Mouse (Mus musculus) embryonic facial prominence, embryonic 11.5 days (tissue): Measurements from ENCODE around the gene Krtcap2. TPM values are rescaled to one million over a fixed set of nuclear protein-coding genes. Genes with fewer than 3 reads are reported as not detected.

Experiments used
- ATAC-seq: fragments of 200-750 bp; cut with Nextera tagmentation; replicated peaks from 2 replicates; pipeline ENCODE4 v1.8.0; 2017; ENCODE audit warnings: low read depth; ENCODE audit not compliant: insufficient number of reproducible peaks, low FRiP score, low TSS enrichment
- DNase-seq: peaks from one replicate; pipeline ENCODE4 v3.0.0-alpha.2; 2015; ENCODE audit warnings: low spot score
- H3K27ac ChIP-seq: fragments of 300-500 bp; sonication (generic); replicated peaks from 2 replicates; pipeline ENCODE4 v1.5.1; 2014; ENCODE audit warnings: mild to moderate bottlenecking, low read depth, low read length, control low read depth
- H3K27me3 ChIP-seq: fragments of 300-500 bp; sonication (generic); 2 replicates; pipeline ENCODE4 v1.6.1; 2014; ENCODE audit warnings: mild to moderate bottlenecking, low read length, moderate library complexity, mixed read lengths; ENCODE audit not compliant: control insufficient read depth, insufficient read depth
- H3K36me3 ChIP-seq: fragments of 300-500 bp; sonication (generic); replicated peaks from 2 replicates; pipeline ENCODE4 v1.6.1; 2014; ENCODE audit warnings: low read depth, mild to moderate bottlenecking, low read length, moderate library complexity, mixed read lengths; ENCODE audit not compliant: control insufficient read depth, insufficient read depth
- H3K4me1 ChIP-seq: fragments of 300-500 bp; sonication (generic); 2 replicates; pipeline ENCODE4 v1.6.1; 2014; ENCODE audit warnings: low read length, mixed read lengths; ENCODE audit not compliant: control insufficient read depth, insufficient read depth
- H3K4me2 ChIP-seq: fragments of 300-500 bp; sonication (generic); 2 replicates; pipeline ENCODE4 v1.6.1; 2014; ENCODE audit warnings: low read depth, mild to moderate bottlenecking, control low read depth, low read length, moderate library complexity
- H3K4me3 ChIP-seq: fragments of 300-500 bp; sonication (generic); 2 replicates; pipeline ENCODE4 v1.5.1; 2014; ENCODE audit warnings: low read depth, low read length, control low read depth
- H3K9ac ChIP-seq: fragments of 300-500 bp; sonication (generic); replicated peaks from 2 replicates; pipeline ENCODE4 v1.6.1; 2014; ENCODE audit warnings: mild to moderate bottlenecking, control low read depth, low read length
- H3K9me3 ChIP-seq: fragments of 300-500 bp; sonication (generic); replicated peaks from 2 replicates; pipeline ENCODE4 v1.6.1; 2016; ENCODE audit warnings: mild to moderate bottlenecking, low read length, inconsistent platforms, mixed read lengths; ENCODE audit not compliant: control insufficient read depth
- WGBS: fragments of 180-500 bp; shearing (Covaris S2); extraction: QIAGEN DNeasy Blood & Tissue Kit; methylation state at CpG from one replicate; pipeline ENCODE4 v1.1.7; 2014; 5-methylcytosine and 5-hydroxymethylcytosine counted together
- polyA plus RNA-seq: library from polyadenylated mRNA; unstranded; fragments of >200 nt; fragmentation: Nextera tagmentation; extraction: Ambion mirVana; gene quantifications from 2 replicates; pipeline ENCODE4 v1.2.1, GENCODE M21; 2014

The Krtcap2 gene
- polyA plus RNA-seq, 1 experiment from 2014 or later, result 287 TPM

DNA sequence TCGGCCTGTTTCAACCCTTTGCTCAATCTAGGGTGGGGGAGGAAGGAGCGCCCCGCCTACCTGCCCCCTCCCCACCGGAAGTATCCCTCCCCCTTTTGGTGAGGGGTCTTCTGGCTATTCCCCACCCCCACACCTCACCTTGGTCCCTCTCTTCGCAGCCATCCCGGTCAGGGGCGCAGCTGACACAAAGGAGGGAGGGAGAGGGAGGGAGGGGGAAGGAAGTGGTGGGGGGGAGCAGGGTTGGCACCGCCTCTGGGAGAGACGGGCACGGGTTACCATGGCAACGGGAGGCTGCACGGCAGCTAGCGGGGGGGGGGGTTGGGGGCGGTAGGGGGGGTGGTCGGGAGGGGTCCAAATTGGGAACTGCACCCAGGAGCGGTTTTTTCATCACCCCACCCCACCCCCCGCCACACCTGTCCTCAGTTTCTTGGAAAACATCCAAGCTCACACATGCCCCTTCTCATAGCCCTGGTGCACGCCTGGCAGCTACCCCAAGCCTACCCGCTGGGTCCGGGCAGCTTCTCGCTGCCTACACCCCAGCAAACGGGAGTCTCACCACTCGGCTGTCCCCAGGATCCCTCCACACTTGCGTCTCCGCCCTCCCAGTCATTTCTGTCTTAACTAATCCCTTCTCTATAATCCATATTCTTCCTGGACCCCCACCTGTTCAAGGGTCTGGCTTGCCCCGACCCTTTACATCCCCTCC is 631 bp upstream of the Krtcap2 start:
- under 1% methylated on average over 20 of the region's 26 CpGs for WGBS
- Histone ChIP-seq H3K27me3 (no peaks in the 10 kb centered on the region), H3K9ac (peak overlapping the region; percentile 45), H3K4me2 (peak overlapping the region; percentile 59), H3K36me3 (no peaks in the 10 kb centered on the region; the same call in 1 of the 2 replicates), H3K27ac (no peak overlapping the region), H3K9me3 (no peaks in the 10 kb centered on the region), H3K4me3 (peak overlapping the region; percentile 40), H3K4me1 (peaks cover 6% of the 10 kb centered on the region)
- DNase-seq (peak; percentile 66), ATAC-seq (peak; percentile 11; the same call in 1 of the 2 replicates)

DNA sequence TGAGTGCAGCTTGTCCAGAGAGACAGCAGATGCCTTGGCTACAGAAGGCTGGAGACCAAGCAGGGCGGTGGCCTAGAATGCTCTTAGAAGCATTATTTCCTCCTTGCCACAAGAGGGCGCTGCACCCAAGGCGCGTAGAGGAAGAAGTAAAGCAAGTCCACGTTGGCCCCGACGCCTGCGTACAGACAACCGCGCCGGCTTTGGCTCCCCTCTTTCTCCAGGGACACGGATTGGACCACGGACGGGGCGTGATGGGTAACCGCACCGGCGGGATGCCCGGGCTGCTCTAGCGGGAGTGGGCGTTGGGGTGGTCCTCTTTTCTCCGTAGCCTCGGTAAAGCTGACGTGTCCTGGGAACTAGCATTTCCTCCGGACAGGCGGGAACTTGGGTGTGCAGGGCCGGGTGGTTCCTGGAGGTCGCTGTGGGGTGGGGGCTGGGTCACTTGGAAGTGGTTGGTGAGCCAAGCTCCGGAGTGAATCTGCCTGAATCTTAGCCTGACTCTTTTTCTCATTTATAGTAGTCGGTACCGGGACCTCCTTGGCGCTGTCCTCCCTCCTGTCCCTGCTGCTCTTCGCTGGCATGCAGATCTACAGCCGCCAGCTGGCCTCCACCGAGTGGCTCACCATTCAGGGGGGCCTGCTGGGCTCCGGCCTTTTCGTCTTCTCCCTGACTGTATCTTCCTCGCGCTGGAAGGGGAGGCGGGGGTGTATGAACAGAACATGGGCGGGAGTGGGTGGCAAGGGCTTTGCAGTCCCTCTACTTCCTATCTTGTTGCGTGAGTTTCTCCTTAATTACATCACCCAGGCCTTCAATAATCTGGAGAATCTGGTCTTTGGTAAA is 715 bp downstream of the Krtcap2 start, which contains the start of gene Trim46:
Gene Trim46 (minus strand): TSS at position 49 of the 840 bp plus-strand sequence.
- Histone ChIP-seq H3K27me3 (no peaks in the 10 kb centered on the region), H3K27ac (no peak within 1 kb of the TSS; the same call in 1 of the 2 replicates), H3K36me3 (no peaks in the 10 kb centered on the region; the same call in 1 of the 2 replicates), H3K9ac (peak within 1 kb of the TSS; percentile 79), H3K9me3 (no peaks in the 10 kb centered on the region), H3K4me2 (peak within 1 kb of the TSS; percentile 75), H3K4me1 (peaks cover 9% of the 10 kb centered on the region), H3K4me3 (peak within 1 kb of the TSS; percentile 76)
- peak; percentile 50 for ATAC-seq
- DNase-seq, result peak; percentile 94
- under 1% methylated on average over 42 of the region's 42 CpGs for WGBS

DNA sequence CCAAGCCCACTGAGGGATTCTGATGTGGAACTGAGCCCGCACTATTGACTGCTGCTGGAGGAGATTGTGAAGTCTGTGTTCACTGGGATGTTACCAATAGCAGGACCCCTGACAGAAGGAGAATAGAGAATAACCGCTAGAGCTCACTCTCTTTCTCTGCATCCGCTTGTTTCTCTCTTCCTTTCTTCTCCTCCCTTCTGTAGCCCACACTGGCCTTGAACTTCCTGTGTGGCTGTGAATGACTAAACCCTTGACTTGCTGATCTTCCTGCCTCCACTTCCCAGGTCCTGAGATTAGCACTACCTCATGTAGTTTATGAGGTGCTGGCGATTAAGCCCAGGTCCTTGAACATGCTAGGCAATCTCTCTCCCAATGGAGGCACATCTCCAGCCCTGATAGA is 1.7 kb downstream of the Krtcap2 start:
- no peak for DNase-seq
- WGBS, result 84% methylated on average over 4 of the region's 4 CpGs
- Histone ChIP-seq H3K9me3 (no peaks in the 10 kb centered on the region), H3K9ac (no peak overlapping the region), H3K4me2 (no peak overlapping the region), H3K36me3 (no peaks in the 10 kb centered on the region; the same call in 1 of the 2 replicates), H3K4me3 (0 out of 2 replicates have a peak overlapping the region, but pooled peaks have one; percentile 76), H3K4me1 (peaks cover 10% of the 10 kb centered on the region), H3K27ac (no peak overlapping the region), H3K27me3 (no peaks in the 10 kb centered on the region)
- ATAC-seq, result no peak

DNA sequence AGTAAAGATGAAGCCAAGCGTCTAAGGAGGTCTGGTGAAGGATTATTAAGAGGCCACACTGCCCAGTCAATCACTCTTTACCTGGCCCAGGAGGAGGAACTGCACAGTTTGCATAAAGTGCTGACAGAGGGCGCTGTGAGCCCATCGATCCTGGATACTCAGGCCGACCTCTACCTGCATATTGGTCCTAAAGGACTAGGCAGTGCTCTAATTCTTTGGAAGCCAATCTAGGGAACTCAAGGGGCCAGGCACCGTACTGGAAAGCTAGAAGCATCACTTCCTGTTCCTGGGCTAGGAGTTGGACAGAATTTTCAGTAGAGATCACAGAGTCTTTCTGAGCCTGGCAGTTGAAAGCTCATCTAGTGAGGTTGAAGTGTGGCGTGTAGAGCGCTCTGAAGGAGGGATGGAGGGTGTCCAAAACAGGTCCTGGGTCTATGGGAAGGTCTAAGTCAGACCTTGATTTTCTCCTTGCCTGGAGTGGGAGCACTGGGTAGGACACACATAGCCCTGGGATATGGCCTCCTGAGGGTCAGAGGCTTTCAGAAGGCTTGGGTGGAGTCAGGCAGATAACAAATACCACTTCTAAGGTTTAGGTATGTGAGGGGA is 4.8 kb downstream of the Krtcap2 start:
- 0 out of 2 replicates have a peak, but pooled peaks have one; percentile 11 for ATAC-seq
- no peak overlapping the region for H3K27ac ChIP-seq
- 15% methylated on average over 7 of the region's 7 CpGs for WGBS

DNA sequence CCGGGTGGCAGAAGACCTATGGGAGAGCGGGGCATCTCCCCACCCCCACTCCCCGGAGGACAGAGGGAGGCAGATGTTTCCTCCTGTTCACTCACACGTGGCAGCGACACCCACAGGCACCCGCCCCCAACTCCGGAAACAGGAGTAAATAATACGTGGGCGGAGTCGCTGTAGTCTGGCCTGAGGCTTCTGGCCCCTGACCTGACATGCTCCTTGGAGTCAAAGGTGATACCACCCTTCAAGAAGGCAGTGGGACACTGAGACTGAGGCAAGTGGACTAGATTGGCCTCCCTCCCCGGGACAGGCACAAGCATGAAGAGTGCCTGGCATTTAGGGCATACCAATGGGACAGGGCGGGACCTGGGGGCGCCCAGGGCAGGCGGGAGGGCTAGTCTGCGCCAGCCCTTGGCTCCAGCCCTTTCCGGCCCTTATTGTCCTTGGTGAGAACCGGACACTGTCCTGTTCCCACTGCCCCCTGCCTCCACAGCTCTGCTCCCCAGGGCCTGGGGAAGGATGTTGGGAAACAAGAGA is 5.7 kb downstream of the Krtcap2 start:
- peak; percentile 46; the same call in 1 of the 2 replicates for ATAC-seq
- H3K27ac ChIP-seq, result no peak overlapping the region
- DNase-seq, result peak; percentile 55
- H3K36me3 ChIP-seq, result no peaks in the 10 kb centered on the region; the same call in 1 of the 2 replicates
- H3K9ac ChIP-seq, result peak overlapping the region; percentile 22; the same call in 1 of the 2 replicates
- H3K4me2 ChIP-seq, result peak overlapping the region; percentile 34
- no peak overlapping the region for H3K4me3 ChIP-seq
- H3K4me1 ChIP-seq, result peaks cover 4% of the 10 kb centered on the region
- H3K9me3 ChIP-seq, result no peaks in the 10 kb centered on the region
- H3K27me3 ChIP-seq, result no peaks in the 10 kb centered on the region
- 1% methylated on average over 17 of the region's 17 CpGs for WGBS

More for the DNA sequence above, 4.8 kb downstream of the Krtcap2 start:
- Histone ChIP-seq H3K36me3 (no peaks in the 10 kb centered on the region; the same call in 1 of the 2 replicates), H3K9ac (no peak overlapping the region), H3K4me2 (no peak overlapping the region), H3K4me1 (peaks cover 4% of the 10 kb centered on the region), H3K27me3 (no peaks in the 10 kb centered on the region), H3K9me3 (no peaks in the 10 kb centered on the region), H3K4me3 (no peak overlapping the region)
- DNase-seq, result peak; percentile 72

DNA sequence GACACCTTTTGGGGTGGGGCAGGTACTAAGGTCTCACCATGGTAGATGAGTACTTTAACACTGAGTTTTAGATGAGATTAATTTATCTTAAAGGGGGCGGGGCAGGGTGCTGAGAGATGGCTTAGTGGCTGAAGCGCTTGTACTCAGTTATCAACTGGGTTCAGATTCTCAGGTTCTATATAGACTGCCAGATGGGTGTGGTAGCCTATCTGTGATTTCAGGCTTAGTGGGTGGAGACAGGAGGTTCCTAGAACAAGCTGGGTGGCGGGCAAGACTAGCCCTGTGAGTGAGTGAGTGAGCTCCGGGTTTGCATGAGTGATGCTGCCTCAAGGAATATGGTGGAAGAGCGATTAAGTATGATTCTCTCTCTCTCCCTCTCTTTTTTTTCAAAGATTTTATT is 9.2 kb downstream of the Krtcap2 start:
- peaks cover 4% of the 10 kb centered on the region for H3K4me1 ChIP-seq
- no peak overlapping the region for H3K27ac ChIP-seq
- DNase-seq, result no peak
- no peaks in the 10 kb centered on the region for H3K9me3 ChIP-seq
- ATAC-seq, result no peak
- H3K9ac ChIP-seq, result no peak overlapping the region
- no peaks in the 10 kb centered on the region for H3K27me3 ChIP-seq
- H3K36me3 ChIP-seq, result no peaks in the 10 kb centered on the region
- WGBS, result 93% methylated on average over 5 of the region's 5 CpGs
- H3K4me3 ChIP-seq, result no peak overlapping the region
- H3K4me2 ChIP-seq, result no peak overlapping the region

DNA sequence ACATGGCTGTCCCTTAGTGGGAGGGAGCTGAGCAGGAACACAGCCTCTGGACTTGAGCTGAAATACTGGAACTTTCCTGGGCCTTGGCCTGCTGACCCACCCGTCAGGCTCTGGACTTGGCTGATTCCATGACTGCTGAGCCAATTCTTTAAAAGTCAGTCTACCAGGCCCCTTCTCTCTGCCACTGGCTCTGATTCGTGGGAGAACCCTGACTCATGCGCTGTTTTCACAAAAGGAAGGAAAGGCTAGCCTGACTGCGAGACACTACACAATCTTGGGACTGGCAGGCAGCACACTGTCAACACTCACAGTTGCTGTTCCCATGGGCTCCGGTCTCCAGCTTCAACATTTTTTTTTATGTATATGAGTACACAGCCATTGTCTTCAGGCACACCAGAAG is 10.4 kb downstream of the Krtcap2 start:
- WGBS, result 78% methylated on average over 5 of the region's 5 CpGs
- no peak for ATAC-seq
- Histone ChIP-seq H3K9ac (no peak overlapping the region), H3K27me3 (no peaks in the 10 kb centered on the region), H3K27ac (no peak overlapping the region), H3K4me2 (no peak overlapping the region), H3K36me3 (no peaks in the 10 kb centered on the region), H3K4me3 (no peak overlapping the region), H3K4me1 (peaks cover 4% of the 10 kb centered on the region), H3K9me3 (no peaks in the 10 kb centered on the region)
- no peak for DNase-seq
